Mouse (Mus musculus) E14TG2a.4 (cell line): Measurements from ENCODE around the gene Timm29.

ENCODE experiments used
- CTCF ChIP-seq: conservative IDR thresholded peaks from 2 replicates; pipeline ENCODE4 v1.5.1; 2014; ENCODE audit warnings: low read length
- NANOG ChIP-seq: IDR thresholded peaks from 2 replicates; pipeline ENCODE4 v1.6.1; 2014; ENCODE audit warnings: borderline replicate concordance, low read length, mixed read lengths
- POU5F1 ChIP-seq: IDR thresholded peaks from 2 replicates; pipeline ENCODE4 v1.6.1; 2014; ENCODE audit warnings: low read length, borderline replicate concordance

GRCm38 (mm10) chr9:21547075-21547941, 45.2 kb upstream of the Timm29 start:
- no peak for TF ChIP-seq CTCF
- TF ChIP-seq POU5F1: no peak
- no peak for TF ChIP-seq NANOG
